ENCODE assay signal across 21 mouse cellular contexts in genomic region chr3:37290881-37291541, GRCm38 (mm10). TPM values are rescaled to one million over a fixed set of nuclear protein-coding genes. Genes with fewer than 3 reads are reported as not detected.
DNase-seq lines count a peak whose midpoint lies in the region; ATAC-seq and TF ChIP-seq lines count a peak whose summit lies in the region.
"Had no signal": no experiment of that assay in that cellular context is flagged by ENCODE, and none has a peak within 500 bp of the region (broad histone marks: within the 10 kb centered on the region; RNA-seq: fewer than 3 reads in every experiment).

No protein-coding gene starts in this region.

- no peaks in the 10 kb centered on the region for H3K27me3 ChIP-seq in forebrain, embryonic 15.5 days
- no peaks in the 10 kb centered on the region for H3K27me3 ChIP-seq in forebrain, embryonic 11.5 days (ENCODE audit: control insufficient read depth, insufficient read depth, low read length)
- no peaks in the 10 kb centered on the region for H3K27me3 ChIP-seq in lung, embryonic 14.5 days (ENCODE audit: insufficient read depth, low read length)
- H3K27me3 ChIP-seq: embryonic facial prominence, embryonic 13.5 days; liver, embryonic 12.5 days had no signal

- TF ChIP-seq CTCF in lung, embryonic 14.5 days (IDR thresholded peaks at IDR 0.05; ENCODE audit: low read depth), result no peak

- H3K4me3 ChIP-seq in forebrain, embryonic 15.5 days, result no peak overlapping the region
- H3K4me3 ChIP-seq in forebrain, embryonic 11.5 days (ENCODE audit: low read depth, low read length), result no peak overlapping the region
- no peak overlapping the region for H3K4me3 ChIP-seq in lung, embryonic 14.5 days (ENCODE audit: low read depth, low read length)
- H3K4me3 ChIP-seq: embryonic facial prominence, embryonic 13.5 days; liver, embryonic 12.5 days had no signal

- H3K4me1 ChIP-seq in forebrain, embryonic 15.5 days, result no peaks in the 10 kb centered on the region
- no peaks in the 10 kb centered on the region for H3K4me1 ChIP-seq in forebrain, embryonic 11.5 days (replicated peaks; ENCODE audit: control insufficient read depth, insufficient read depth, low read length)
- H3K4me1 ChIP-seq in lung, embryonic 14.5 days (ENCODE audit: insufficient read depth), result no peaks in the 10 kb centered on the region
- H3K4me1 ChIP-seq: embryonic facial prominence, embryonic 13.5 days; liver, embryonic 12.5 days had no signal

- H3K9ac ChIP-seq in forebrain, embryonic 15.5 days (replicated peaks), result no peak overlapping the region
- H3K9ac ChIP-seq in forebrain, embryonic 11.5 days (ENCODE audit: low read length), result no peak overlapping the region
- no peak overlapping the region for H3K9ac ChIP-seq in lung, embryonic 14.5 days
- H3K9ac ChIP-seq: embryonic facial prominence, embryonic 13.5 days; liver, embryonic 12.5 days had no signal

- no peak for DNase-seq in forebrain, embryonic 11.5 days (ENCODE audit: low spot score)
- DNase-seq in lung, embryonic 14.5 days, result peak; percentile 55
- no peak for DNase-seq in lung, postnatal 4 days
- DNase-seq in right cerebral cortex, postnatal 10 days (ENCODE audit: low spot score in 2 of 2), result peak; percentile 23 to 39
- DNase-seq in right cerebral cortex, adult 18-20 months, result no peak
- DNase-seq in gastrocnemius, postnatal 4 days (ENCODE audit: low spot score in 2 of 2), result no peak
- no peak for DNase-seq in heart, adult 18-20 months
- DNase-seq: B cell, adult 2 months; cerebellum, adult 11-12 months; heart, postnatal 10 days; lung, postnatal 14 days; thymus, adult 2 months had no signal

- H3K27ac ChIP-seq in forebrain, embryonic 15.5 days (replicated peaks), result no peak overlapping the region
- no peak overlapping the region for H3K27ac ChIP-seq in forebrain, embryonic 11.5 days (ENCODE audit: low read depth, low read length)
- H3K27ac ChIP-seq in lung, embryonic 14.5 days (ENCODE audit: low read depth), result no peak overlapping the region
- H3K27ac ChIP-seq: embryonic facial prominence, embryonic 13.5 days; kidney, postnatal 0 days; liver, embryonic 12.5 days had no signal

- 0 out of 2 replicates have a peak, but pooled peaks have one; percentile 38 for ATAC-seq in forebrain, embryonic 15.5 days (replicated peaks)
- no peak for ATAC-seq in forebrain, embryonic 11.5 days (replicated peaks; ENCODE audit: low FRiP score)
- ATAC-seq in lung, embryonic 14.5 days (ENCODE audit: insufficient read depth), result peak; percentile 56; the same call in 1 of the 2 replicates
- ATAC-seq: liver, embryonic 12.5 days; Patski had no signal

- no peak overlapping the region for H3K4me2 ChIP-seq in forebrain, embryonic 15.5 days (replicated peaks)
- H3K4me2 ChIP-seq in forebrain, embryonic 11.5 days (ENCODE audit: low read depth, low read length, severe bottlenecking), result no peak overlapping the region
- H3K4me2 ChIP-seq in lung, embryonic 14.5 days, result no peak overlapping the region
- H3K4me2 ChIP-seq: embryonic facial prominence, embryonic 13.5 days; liver, embryonic 12.5 days had no signal

- no peaks in the 10 kb centered on the region for H3K36me3 ChIP-seq in forebrain, embryonic 15.5 days
- no peaks in the 10 kb centered on the region for H3K36me3 ChIP-seq in forebrain, embryonic 11.5 days (ENCODE audit: control insufficient read depth, insufficient read depth, low read length)
- H3K36me3 ChIP-seq in lung, embryonic 14.5 days (ENCODE audit: insufficient read depth), result no peaks in the 10 kb centered on the region
- H3K36me3 ChIP-seq: embryonic facial prominence, embryonic 13.5 days; liver, embryonic 12.5 days had no signal

- 62% methylated on average over 7 of the region's 7 CpGs for WGBS in forebrain, embryonic 15.5 days
- 71% methylated on average over 7 of the region's 7 CpGs for WGBS in forebrain, embryonic 11.5 days
- WGBS in lung, embryonic 14.5 days, result 53% methylated on average over 7 of the region's 7 CpGs

- H3K9me3 ChIP-seq in forebrain, embryonic 15.5 days, result no peaks in the 10 kb centered on the region
- H3K9me3 ChIP-seq in forebrain, embryonic 11.5 days (ENCODE audit: control insufficient read depth, low read length), result no peaks in the 10 kb centered on the region
- H3K9me3 ChIP-seq in lung, embryonic 14.5 days (ENCODE audit: low read depth, low read length), result no peaks in the 10 kb centered on the region
- H3K9me3 ChIP-seq: embryonic facial prominence, embryonic 13.5 days; liver, embryonic 12.5 days had no signal

RNA-seq across cellular contexts. Expression of gene Bbs12, which starts 21.3 kb away (rescaled TPM):
- 5.2 and 5.7 TPM in 2 replicates for polyA plus RNA-seq in forebrain, embryonic 15.5 days (2015; fragmentation: Nextera tagmentation; extraction: Ambion mirVana)
- 8.8 and 9.3 TPM in 2 replicates for polyA plus RNA-seq in forebrain, embryonic 11.5 days (2014; fragmentation: Nextera tagmentation; extraction: Ambion mirVana)
- 8.6 and 10.8 TPM in 2 replicates for polyA plus RNA-seq in lung, embryonic 14.5 days (2014; fragmentation: Nextera tagmentation; extraction: Ambion mirVana)
- 1 to 10 TPM; 3.8 to 4.0 TPM for total RNA-seq in gastrocnemius, postnatal 4 days (2021)
- 1 to 10 TPM in 1 of 2 experiments, under 1 TPM in 1; 0.77 to 1.2 TPM for total RNA-seq in heart, adult 18-20 months (2021)

RNA-seq across cellular contexts. Expression of gene Cetn4, which starts 21.5 kb away (rescaled TPM):
- polyA plus RNA-seq in forebrain, embryonic 15.5 days (2015; fragmentation: Nextera tagmentation; extraction: Ambion mirVana), result 2.0 and 2.1 TPM in 2 replicates
- polyA plus RNA-seq in forebrain, embryonic 11.5 days (2014; fragmentation: Nextera tagmentation; extraction: Ambion mirVana), result 0.84 and 2.5 TPM in 2 replicates
- polyA plus RNA-seq in lung, embryonic 14.5 days (2014; fragmentation: Nextera tagmentation; extraction: Ambion mirVana), result 2.6 TPM in 2 replicates
- 1 to 10 TPM; 1.7 to 1.8 TPM for total RNA-seq in gastrocnemius, postnatal 4 days (2021)
- under 1 TPM; 0.37 to 0.95 TPM for total RNA-seq in heart, adult 18-20 months (2021)
- total RNA-seq: monocyte, adult 5-6 weeks had no signal

RNA-seq across cellular contexts. Expression of gene Fgf2, which starts 57.1 kb away (rescaled TPM):
- polyA plus RNA-seq in forebrain, embryonic 15.5 days (2015; fragmentation: Nextera tagmentation; extraction: Ambion mirVana), result 0.37 and 0.69 TPM in 2 replicates
- polyA plus RNA-seq in forebrain, embryonic 11.5 days (2014; fragmentation: Nextera tagmentation; extraction: Ambion mirVana), result 0.83 and 1.1 TPM in 2 replicates
- 2.9 and 4.1 TPM in 2 replicates for polyA plus RNA-seq in lung, embryonic 14.5 days (2014; fragmentation: Nextera tagmentation; extraction: Ambion mirVana)
- total RNA-seq in gastrocnemius, postnatal 4 days (2021), result 10 to 100 TPM; 14.2 to 14.5 TPM
- 10 to 100 TPM in 1 of 2 experiments, 1 to 10 TPM in 1; 5.3 to 12.0 TPM for total RNA-seq in heart, adult 18-20 months (2021)

RNA-seq across cellular contexts. Expression of gene Il21, which starts 58.6 kb away (rescaled TPM):
- polyA plus RNA-seq in forebrain, embryonic 15.5 days (2015; fragmentation: Nextera tagmentation; extraction: Ambion mirVana), result not detected in 2 replicates
- not detected in 2 replicates for polyA plus RNA-seq in forebrain, embryonic 11.5 days (2014; fragmentation: Nextera tagmentation; extraction: Ambion mirVana)
- not detected in 2 replicates for polyA plus RNA-seq in lung, embryonic 14.5 days (2014; fragmentation: Nextera tagmentation; extraction: Ambion mirVana)
- not detected for total RNA-seq in gastrocnemius, postnatal 4 days (2021)
- not detected for total RNA-seq in heart, adult 18-20 months (2021)
- total RNA-seq: gastrocnemius, adult 8-10 months; heart, postnatal 10 days; left cerebral cortex, postnatal 36 days; monocyte, adult 5-6 weeks had no signal
- polyA plus RNA-seq: embryonic facial prominence, embryonic 13.5 days; intestine, embryonic 14.5 days; kidney, postnatal 0 days; liver, embryonic 12.5 days; Patski had no signal

Comparison
In these comparisons a context has a peak if more than half of its experiments do, and no peak if none do; other contexts are left out.
1. DNase-seq: peak in lung, embryonic 14.5 days (single experiment) and right cerebral cortex, postnatal 10 days (2 of 2); none in forebrain, embryonic 11.5 days (single experiment), lung, postnatal 4 days (0 of 2), right cerebral cortex, adult 18-20 months (single experiment), gastrocnemius, postnatal 4 days (0 of 2) and heart, adult 18-20 months (0 of 2).